Mouse (Mus musculus): Measurements from ENCODE around the gene Susd1.

DNA sequence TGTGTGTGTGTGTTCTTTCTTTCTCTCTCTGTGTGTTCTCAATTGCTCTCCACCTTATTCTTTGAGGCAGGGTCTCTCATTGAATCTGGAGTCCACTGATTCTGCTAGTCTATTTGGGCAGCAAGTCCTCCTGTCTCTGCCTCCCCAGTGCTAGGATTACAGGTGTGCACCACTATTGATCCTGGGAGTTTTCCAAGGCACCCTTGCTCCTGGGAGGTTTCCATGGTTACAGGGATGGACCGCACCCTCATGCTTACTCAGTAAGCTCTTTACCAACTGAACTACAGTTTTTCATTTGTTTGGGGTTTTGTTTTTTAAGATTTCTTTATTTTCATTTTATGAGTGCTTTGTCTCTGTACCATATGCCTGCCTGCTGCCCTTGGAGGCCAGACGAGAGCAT is 68.5 kb downstream of the Susd1 start:
- TF ChIP-seq NANOG (IDR thresholded peaks at IDR 0.05; ENCODE audit: borderline replicate concordance, low read length) (no peak), POU5F1 (IDR thresholded peaks at IDR 0.05; ENCODE audit: borderline replicate concordance, low read length) (no peak), CTCF (conservative IDR thresholded peaks at IDR 0.05; ENCODE audit: low read length) (no peak)
